Mouse (Mus musculus) forebrain, embryonic 11.5 days (tissue): ENCODE results near the gene Elk3. TPM values are rescaled to one million over a fixed set of nuclear protein-coding genes. Genes with fewer than 3 reads are reported as not detected.

Experiments
- ATAC-seq: fragments of 200-750 bp; cut with Nextera tagmentation; replicated peaks from 2 replicates; pipeline ENCODE4 v1.8.0; 2017; ENCODE audit warnings: moderate TSS enrichment; ENCODE audit not compliant: low FRiP score
- DNase-seq: peaks from one replicate; pipeline ENCODE4 v3.0.0-alpha.2; 2017; ENCODE audit warnings: low spot score
- H3K27ac ChIP-seq: fragments of 300-500 bp; sonication (generic); 2 replicates; pipeline ENCODE4 v1.5.1; 2014; ENCODE audit warnings: low read depth, low read length
- H3K27me3 ChIP-seq: fragments of 300-500 bp; sonication (generic); 2 replicates; pipeline ENCODE4 v1.6.1; 2014; ENCODE audit warnings: mild to moderate bottlenecking, low read length, mixed read lengths; ENCODE audit not compliant: control insufficient read depth, insufficient read depth
- H3K36me3 ChIP-seq: fragments of 300-500 bp; sonication (generic); 2 replicates; pipeline ENCODE4 v1.6.1; 2014; ENCODE audit warnings: mild to moderate bottlenecking, low read length, moderate library complexity, mixed read lengths; ENCODE audit not compliant: control insufficient read depth, insufficient read depth
- H3K4me1 ChIP-seq: fragments of 300-500 bp; sonication (generic); replicated peaks from 2 replicates; pipeline ENCODE4 v1.6.1; 2014; ENCODE audit warnings: low read length, mixed read lengths; ENCODE audit not compliant: control insufficient read depth, insufficient read depth
- H3K4me2 ChIP-seq: fragments of 300-500 bp; sonication (generic); 2 replicates; pipeline ENCODE4 v1.6.1; 2014; ENCODE audit warnings: low read depth, mild to moderate bottlenecking, low read length, moderate library complexity, mixed read lengths; ENCODE audit not compliant: severe bottlenecking
- H3K4me3 ChIP-seq: fragments of 300-500 bp; sonication (generic); 2 replicates; pipeline ENCODE4 v1.5.1; 2014; ENCODE audit warnings: low read depth, low read length
- H3K9ac ChIP-seq: fragments of 300-500 bp; sonication (generic); 2 replicates; pipeline ENCODE4 v1.6.1; 2014; ENCODE audit warnings: low read length
- H3K9me3 ChIP-seq: fragments of 300-500 bp; sonication (generic); 2 replicates; pipeline ENCODE4 v1.6.1; 2016; ENCODE audit warnings: low read length, mixed read lengths; ENCODE audit not compliant: control insufficient read depth
- WGBS: fragments of 180-500 bp; shearing (Covaris S2); extraction: QIAGEN DNeasy Blood & Tissue Kit; methylation state at CpG from one replicate; pipeline ENCODE4 v1.1.7; 2014; 5-methylcytosine and 5-hydroxymethylcytosine counted together
- polyA plus RNA-seq: library from polyadenylated mRNA; unstranded; fragments of >200 nt; fragmentation: Nextera tagmentation; extraction: Ambion mirVana; gene quantifications from 2 replicates; pipeline ENCODE4 v1.2.1, GENCODE M21; 2014

The Elk3 gene
- polyA plus RNA-seq, 1 experiment from 2014 or later = 16.5 TPM

DNA sequence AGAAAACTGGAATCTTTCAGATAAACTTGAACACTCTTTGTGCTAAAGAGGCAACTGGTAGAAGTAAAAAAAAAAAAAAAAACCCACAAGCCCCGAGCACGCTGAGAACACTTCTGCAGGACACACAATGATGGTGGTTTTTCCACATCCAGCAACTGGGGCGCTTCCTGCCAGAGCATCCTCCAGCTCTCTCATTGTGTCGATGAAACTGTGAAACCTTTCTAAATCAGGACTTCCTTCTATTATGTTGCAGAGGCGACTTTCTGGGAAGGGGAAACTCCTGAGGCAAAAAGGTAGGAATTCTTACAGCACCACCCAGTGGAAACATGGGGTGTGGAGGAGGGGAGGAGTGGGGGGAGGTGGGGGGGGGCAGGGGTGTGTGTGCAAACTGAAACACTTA, 13.2 kb downstream of the Elk3 start:
- H3K4me2 ChIP-seq = no peak overlapping the region
- H3K36me3 ChIP-seq = no peaks in the 10 kb centered on the region
- no peaks in the 10 kb centered on the region for H3K9me3 ChIP-seq
- H3K27ac ChIP-seq = no peak overlapping the region
- DNase-seq = no peak
- H3K4me1 ChIP-seq = 0 out of 2 replicates have a peak, but pooled peaks cover 2% of the 10 kb centered on the region
- ATAC-seq = no peak
- WGBS = 42% methylated on average over 5 of the region's 5 CpGs
- H3K4me3 ChIP-seq = no peak overlapping the region
- H3K9ac ChIP-seq = no peak overlapping the region
- H3K27me3 ChIP-seq = no peaks in the 10 kb centered on the region

DNA sequence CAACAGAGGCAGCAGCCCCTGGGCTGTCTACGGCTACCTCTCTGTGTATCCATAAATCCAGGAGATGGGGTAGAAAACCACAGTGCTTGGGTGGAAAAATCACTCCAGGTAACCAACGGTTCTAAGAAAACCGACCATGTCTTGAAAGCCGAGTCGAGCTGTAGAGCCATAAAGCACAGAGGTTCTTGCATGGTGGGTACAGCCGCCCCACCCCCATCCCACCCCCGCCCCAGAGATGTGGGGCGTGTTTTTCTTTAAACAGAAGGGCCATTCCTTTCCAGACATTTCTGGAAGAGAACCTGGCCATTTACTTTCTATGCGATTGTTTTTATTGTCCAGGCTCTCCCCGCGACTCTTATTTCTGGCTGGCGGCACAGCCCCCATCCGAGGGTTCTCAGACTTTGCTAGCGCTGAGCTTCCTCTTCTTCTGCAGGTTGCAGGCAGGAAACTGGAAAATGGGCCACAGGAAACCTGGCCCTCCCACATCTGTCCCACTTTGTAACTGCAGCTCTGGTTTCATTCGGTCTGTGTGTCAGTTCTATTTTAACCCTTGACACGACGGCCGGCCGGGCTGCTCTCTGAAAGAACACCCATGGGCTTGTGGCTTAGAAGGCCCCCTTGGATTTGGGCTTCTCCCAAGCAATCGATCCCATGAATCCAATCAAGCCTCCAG, 16.3 kb downstream of the Elk3 start:
- H3K4me3 ChIP-seq = no peak overlapping the region
- H3K9me3 ChIP-seq = no peaks in the 10 kb centered on the region
- no peak overlapping the region for H3K27ac ChIP-seq
- 0 out of 2 replicates have a peak, but pooled peaks cover 6% of the 10 kb centered on the region for H3K4me1 ChIP-seq
- H3K9ac ChIP-seq = no peak overlapping the region
- no peaks in the 10 kb centered on the region for H3K36me3 ChIP-seq
- no peak for DNase-seq
- WGBS = 72% methylated on average over 20 of the region's 20 CpGs
- no peak for ATAC-seq
- H3K4me2 ChIP-seq = no peak overlapping the region
- H3K27me3 ChIP-seq = no peaks in the 10 kb centered on the region

DNA sequence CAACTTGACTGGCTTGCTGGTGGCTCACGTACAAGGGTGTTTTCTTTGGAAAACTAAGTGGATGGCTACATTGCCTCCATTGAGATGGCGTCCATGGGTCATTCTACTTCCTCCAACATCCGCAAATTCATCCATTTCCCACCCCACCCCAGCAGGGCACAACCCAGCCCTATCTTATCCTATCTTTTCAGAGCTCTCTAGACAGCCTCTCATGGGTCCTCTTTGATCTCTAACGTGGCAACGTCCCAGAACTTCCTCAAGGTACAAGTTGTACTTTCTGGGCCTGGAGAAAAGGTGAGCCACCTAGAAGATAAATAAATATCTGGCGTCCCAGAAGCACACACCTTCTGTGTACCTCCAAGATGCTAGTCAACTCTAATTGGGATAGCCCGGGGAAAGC, 17.3 kb downstream of the Elk3 start:
- no peaks in the 10 kb centered on the region for H3K36me3 ChIP-seq
- H3K27me3 ChIP-seq = no peaks in the 10 kb centered on the region
- no peak for DNase-seq
- WGBS = 88% methylated on average over 7 of the region's 7 CpGs
- H3K9ac ChIP-seq = no peak overlapping the region
- no peaks in the 10 kb centered on the region for H3K9me3 ChIP-seq
- H3K27ac ChIP-seq = no peak overlapping the region
- ATAC-seq = no peak
- 0 out of 2 replicates have a peak, but pooled peaks cover 6% of the 10 kb centered on the region for H3K4me1 ChIP-seq
- H3K4me2 ChIP-seq = no peak overlapping the region
- H3K4me3 ChIP-seq = no peak overlapping the region

DNA sequence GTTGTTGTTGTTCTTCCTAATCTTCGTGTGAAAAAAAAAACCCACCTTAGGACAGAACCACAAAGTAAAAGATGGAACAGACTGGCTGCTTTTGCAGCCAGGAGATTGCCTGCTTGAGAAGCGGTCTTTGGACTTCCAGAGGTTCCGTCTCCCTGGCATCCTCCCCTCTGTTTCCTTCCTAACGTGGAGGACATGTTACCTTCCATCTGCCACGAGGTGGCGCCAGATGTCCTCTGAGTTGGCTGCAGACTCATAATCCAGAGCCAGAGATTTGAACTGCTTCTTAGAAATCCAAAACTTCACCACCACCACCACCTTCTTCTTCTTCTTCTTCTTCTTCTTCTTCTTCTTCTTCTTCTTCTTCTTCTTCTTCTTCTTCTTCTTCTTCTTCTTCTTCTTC, 19.1 kb downstream of the Elk3 start:
- ATAC-seq (no peak), DNase-seq (peak; percentile 87)
- H3K4me3 ChIP-seq = no peak overlapping the region
- 0 out of 2 replicates have a peak, but pooled peaks cover 6% of the 10 kb centered on the region for H3K4me1 ChIP-seq
- H3K36me3 ChIP-seq = no peaks in the 10 kb centered on the region
- no peak overlapping the region for H3K4me2 ChIP-seq
- no peak overlapping the region for H3K9ac ChIP-seq
- H3K27ac ChIP-seq = no peak overlapping the region
- no peaks in the 10 kb centered on the region for H3K9me3 ChIP-seq
- WGBS = under 1% methylated on average over 6 of the region's 6 CpGs
- H3K27me3 ChIP-seq = no peaks in the 10 kb centered on the region

DNA sequence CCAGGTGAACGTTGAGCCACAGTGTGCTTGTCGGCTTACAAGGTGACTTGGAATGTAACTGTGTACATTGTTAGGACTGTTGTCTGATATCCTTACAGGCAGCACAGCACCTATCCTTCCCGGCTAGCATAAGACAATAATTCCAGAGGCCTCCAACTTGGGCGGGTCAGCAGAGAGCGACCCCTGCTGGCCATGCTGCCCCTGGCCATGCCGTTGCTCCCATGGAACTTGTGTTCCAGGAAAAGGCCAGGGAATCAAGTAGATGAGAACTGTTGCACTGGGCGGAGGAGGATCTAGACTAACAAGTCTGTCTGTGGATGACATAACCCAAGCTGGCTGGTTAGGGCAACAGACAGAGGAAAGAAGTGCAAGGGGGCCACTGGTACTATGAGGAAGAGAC, 19.6 kb downstream of the Elk3 start:
- Histone ChIP-seq H3K36me3 (no peaks in the 10 kb centered on the region), H3K27me3 (no peaks in the 10 kb centered on the region), H3K4me2 (no peak overlapping the region), H3K4me1 (0 out of 2 replicates have a peak, but pooled peaks cover 6% of the 10 kb centered on the region), H3K27ac (no peak overlapping the region), H3K9me3 (no peaks in the 10 kb centered on the region), H3K9ac (no peak overlapping the region), H3K4me3 (no peak overlapping the region)
- DNase-seq = peak; percentile 84
- peak; percentile 39 for ATAC-seq
- WGBS = 31% methylated on average over 7 of the region's 7 CpGs

DNA sequence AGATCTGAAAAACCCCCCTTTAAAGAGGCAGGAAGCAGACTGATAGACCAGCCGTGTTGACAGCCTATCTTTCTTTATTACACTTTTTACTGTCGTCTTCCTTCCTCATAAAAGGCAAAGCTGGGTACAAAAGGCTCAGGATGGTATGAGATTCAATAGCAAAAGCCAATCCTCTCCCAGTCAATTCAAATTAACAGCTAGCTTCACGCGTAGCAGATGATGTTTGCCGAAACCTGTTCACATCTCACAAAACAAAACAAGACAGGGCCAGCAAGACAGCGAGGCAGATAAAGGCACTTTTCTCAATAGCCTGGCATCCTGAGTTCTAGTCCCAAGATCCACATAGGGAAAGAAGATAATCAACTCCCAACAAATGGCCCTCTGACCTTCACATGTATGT, 21.5 kb downstream of the Elk3 start:
- H3K27me3 ChIP-seq = no peaks in the 10 kb centered on the region
- H3K9ac ChIP-seq = no peak overlapping the region
- no peak overlapping the region for H3K4me3 ChIP-seq
- no peaks in the 10 kb centered on the region for H3K36me3 ChIP-seq
- no peaks in the 10 kb centered on the region for H3K9me3 ChIP-seq
- ATAC-seq (no peak), DNase-seq (no peak)
- H3K4me1 ChIP-seq = 0 out of 2 replicates have a peak, but pooled peaks cover 4% of the 10 kb centered on the region
- H3K27ac ChIP-seq = no peak overlapping the region
- 82% methylated on average over 6 of the region's 6 CpGs for WGBS
- H3K4me2 ChIP-seq = no peak overlapping the region

DNA sequence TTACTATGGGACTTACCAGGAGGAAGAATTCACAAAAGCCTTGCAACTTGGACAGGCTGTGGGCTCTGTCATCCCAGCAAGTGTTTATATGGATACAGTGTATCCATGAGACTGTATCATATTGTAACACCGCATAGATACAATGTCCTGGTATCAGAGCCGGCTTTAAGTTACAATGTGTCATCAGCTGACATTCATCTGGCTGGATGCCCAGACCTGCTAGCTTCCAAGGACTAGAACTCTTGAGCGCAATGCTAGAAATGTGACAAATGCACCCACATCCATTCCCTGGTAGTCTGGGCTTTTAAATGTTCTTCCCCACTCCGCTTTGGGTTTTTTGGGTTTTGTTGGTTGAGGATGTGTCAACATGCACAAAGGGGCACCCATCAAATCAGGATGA, 22.6 kb downstream of the Elk3 start:
- 93% methylated on average over 4 of the region's 4 CpGs for WGBS
- Histone ChIP-seq H3K9me3 (no peaks in the 10 kb centered on the region), H3K4me1 (0 out of 2 replicates have a peak, but pooled peaks cover 4% of the 10 kb centered on the region), H3K36me3 (no peaks in the 10 kb centered on the region), H3K4me2 (no peak overlapping the region), H3K27me3 (no peaks in the 10 kb centered on the region), H3K4me3 (no peak overlapping the region), H3K9ac (no peak overlapping the region), H3K27ac (no peak overlapping the region)
- ATAC-seq (no peak), DNase-seq (no peak)

DNA sequence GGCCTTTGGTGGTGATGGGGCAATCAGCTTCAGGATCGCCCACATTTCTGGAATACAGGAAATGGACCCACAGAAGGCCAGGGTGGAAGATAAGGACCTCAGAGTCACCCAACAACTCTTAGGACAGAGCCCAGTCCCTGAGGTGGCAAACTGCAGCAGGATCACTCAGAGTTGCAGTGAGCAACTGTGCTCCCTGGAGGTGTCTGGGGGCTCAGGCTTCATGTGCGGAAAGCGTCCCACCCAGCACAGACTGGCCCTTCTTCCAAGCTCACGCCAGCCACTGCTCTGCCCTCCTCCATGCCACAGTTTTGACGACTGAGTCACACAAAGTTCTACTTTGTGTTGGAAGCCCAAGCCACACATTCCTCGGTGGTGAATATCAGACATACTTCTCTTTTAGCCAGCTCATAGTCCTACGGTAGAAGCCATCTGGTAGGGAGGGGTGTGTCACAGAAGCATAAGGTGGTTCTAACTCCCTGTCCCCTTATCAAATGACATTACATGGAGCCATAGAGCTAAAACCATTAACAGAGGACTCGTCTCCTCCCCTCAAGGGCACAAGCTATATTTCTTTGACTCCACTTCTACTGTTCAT, 23.3 kb downstream of the Elk3 start:
- H3K36me3 ChIP-seq = no peaks in the 10 kb centered on the region

DNA sequence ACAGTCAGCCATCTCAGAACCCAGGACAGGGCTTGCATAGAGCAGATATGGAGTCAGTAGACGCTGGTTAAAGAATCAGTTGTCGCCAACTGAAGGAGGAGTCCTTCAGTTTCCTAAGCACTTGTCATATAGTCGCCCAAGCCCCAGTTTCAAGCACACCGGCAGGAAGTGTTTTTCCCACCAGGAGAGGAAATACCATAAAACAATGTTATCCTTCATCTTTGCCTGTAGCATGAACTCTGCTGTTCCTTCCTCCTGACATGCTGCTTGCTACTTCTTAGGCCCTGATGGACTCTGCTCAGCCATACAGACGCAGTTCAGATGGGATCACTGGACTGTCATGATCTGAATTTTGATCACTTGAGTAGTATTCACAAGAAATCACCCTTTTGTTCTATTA, 25.4 kb downstream of the Elk3 start:
- H3K4me1 ChIP-seq = 0 out of 2 replicates have a peak, but pooled peaks cover 2% of the 10 kb centered on the region
- no peak overlapping the region for H3K4me3 ChIP-seq
- no peak overlapping the region for H3K27ac ChIP-seq
- no peak for ATAC-seq
- no peaks in the 10 kb centered on the region for H3K36me3 ChIP-seq
- no peak overlapping the region for H3K4me2 ChIP-seq
- WGBS = 80% methylated on average over 5 of the region's 5 CpGs
- no peaks in the 10 kb centered on the region for H3K9me3 ChIP-seq
- DNase-seq = no peak
- H3K9ac ChIP-seq = no peak overlapping the region
- H3K27me3 ChIP-seq = 0 out of 2 replicates have a peak, but pooled peaks cover 2% of the 10 kb centered on the region

More for the DNA sequence above, 23.3 kb downstream of the Elk3 start:
- no peaks in the 10 kb centered on the region for H3K9me3 ChIP-seq
- H3K9ac ChIP-seq = no peak overlapping the region
- no peak overlapping the region for H3K4me3 ChIP-seq
- 91% methylated on average over 8 of the region's 8 CpGs for WGBS
- DNase-seq (no peak), ATAC-seq (no peak)
- no peak overlapping the region for H3K4me2 ChIP-seq
- no peak overlapping the region for H3K27ac ChIP-seq
- H3K4me1 ChIP-seq = 0 out of 2 replicates have a peak, but pooled peaks cover 4% of the 10 kb centered on the region
- H3K27me3 ChIP-seq = no peaks in the 10 kb centered on the region
